Mouse (Mus musculus) heart, embryonic 15.5 days (tissue): Measurements from ENCODE around the gene Dnah7a. TPM values are rescaled to one million over a fixed set of nuclear protein-coding genes. Genes with fewer than 3 reads are reported as not detected.

Experiments used
- ATAC-seq: fragments of 200-750 bp; cut with Nextera tagmentation; replicated peaks from 2 replicates; pipeline ENCODE4 v1.8.0; 2017; ENCODE audit warnings: low read depth, moderate TSS enrichment; ENCODE audit not compliant: insufficient number of reproducible peaks, insufficient read depth, low FRiP score
- H3K27ac ChIP-seq: fragments of 300-500 bp; sonication (generic); 2 replicates; pipeline ENCODE4 v1.5.1; 2015; ENCODE audit warnings: mild to moderate bottlenecking, inconsistent platforms
- H3K27me3 ChIP-seq: fragments of 300-500 bp; sonication (generic); 2 replicates; pipeline ENCODE4 v1.6.1; 2015; ENCODE audit warnings: inconsistent platforms
- H3K36me3 ChIP-seq: fragments of 300-500 bp; sonication (generic); 2 replicates; pipeline ENCODE4 v1.6.1; 2015; ENCODE audit warnings: mild to moderate bottlenecking, inconsistent platforms
- H3K4me1 ChIP-seq: fragments of 300-500 bp; sonication (generic); replicated peaks from 2 replicates; pipeline ENCODE4 v1.6.1; 2015; ENCODE audit warnings: inconsistent platforms
- H3K4me2 ChIP-seq: fragments of 300-500 bp; sonication (generic); 2 replicates; pipeline ENCODE4 v1.6.1; 2015; ENCODE audit warnings: inconsistent platforms, mild to moderate bottlenecking, moderate library complexity
- H3K4me3 ChIP-seq: fragments of 300-500 bp; sonication (generic); 2 replicates; pipeline ENCODE4 v1.5.1; 2015; ENCODE audit warnings: mild to moderate bottlenecking, inconsistent platforms
- H3K9ac ChIP-seq: fragments of 300-500 bp; sonication (generic); 2 replicates; pipeline ENCODE4 v1.6.1; 2015; ENCODE audit warnings: mild to moderate bottlenecking, inconsistent platforms
- H3K9me3 ChIP-seq: fragments of 300-500 bp; sonication (generic); replicated peaks from 2 replicates; pipeline ENCODE4 v1.6.1; 2016; ENCODE audit warnings: inconsistent platforms
- WGBS: fragments of 180-500 bp; shearing (Covaris S2); methylation state at CpG from one replicate; pipeline ENCODE4 v1.1.7; 2015; ENCODE audit warnings: mixed read lengths; 5-methylcytosine and 5-hydroxymethylcytosine counted together
- microRNA-seq: library from miRNA; unstranded; fragments of <30 nt; microRNA quantifications from one replicate; pipeline ENCODE4, GENCODE M21; 2016
- polyA plus RNA-seq: library from polyadenylated mRNA; unstranded; fragments of >200 nt; fragmentation: Nextera tagmentation; extraction: Ambion mirVana; gene quantifications from 2 replicates; pipeline ENCODE4 v1.2.1, GENCODE M21; 2015

Gene Dnah7a
- polyA plus RNA-seq, 1 experiment from 2014 or later: 0.26 TPM

DNA sequence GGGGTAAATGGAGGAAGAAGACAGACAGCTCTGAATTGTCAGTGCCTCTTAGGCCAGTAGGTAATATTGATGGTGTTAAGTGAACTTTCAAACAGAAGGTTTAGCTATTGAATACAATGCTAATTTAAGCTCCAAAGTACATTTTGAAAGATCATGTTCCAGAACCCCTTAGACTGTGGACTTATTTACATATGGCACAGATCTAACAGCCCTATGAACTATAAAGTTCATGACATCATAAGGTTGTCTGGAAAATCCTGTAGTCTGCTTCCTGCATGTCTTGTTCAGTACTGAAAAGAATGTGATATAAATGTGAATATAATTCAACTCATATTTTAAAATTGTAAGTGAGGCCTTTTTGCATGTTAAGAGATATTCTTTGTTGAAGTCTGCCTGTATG lies 347.6 kb downstream of the Dnah7a start:
- ATAC-seq: no peak
- H3K4me3 ChIP-seq: no peak overlapping the region
- no peak overlapping the region for H3K9ac ChIP-seq
- H3K27ac ChIP-seq: no peak overlapping the region
- no peaks in the 10 kb centered on the region for H3K4me1 ChIP-seq
- no peaks in the 10 kb centered on the region for H3K36me3 ChIP-seq
- no peak overlapping the region for H3K4me2 ChIP-seq
- H3K9me3 ChIP-seq: no peaks in the 10 kb centered on the region
- H3K27me3 ChIP-seq: no peaks in the 10 kb centered on the region

GRCm38 (mm10) chr1:53352327-53353261 lies 354.0 kb downstream of the Dnah7a start, which contains the start of the genes Asdurf, Gm28551 and Asnsd1:
TSS of gene Asdurf (minus strand) at chr1:53352619.
TSS of gene Gm28551 (minus strand) at chr1:53352667.
TSS of gene Asnsd1 (minus strand) at chr1:53352752.
- ATAC-seq: peak; percentile 100
- Histone ChIP-seq H3K4me3 (peak within 1 kb of the TSS; percentile 99), H3K9me3 (no peaks in the 10 kb centered on the region), H3K27ac (peak within 1 kb of the TSS; percentile 90), H3K9ac (peak within 1 kb of the TSS; percentile 98), H3K4me2 (peak within 1 kb of the TSS; percentile 60), H3K4me1 (peaks cover 6% of the 10 kb centered on the region), H3K27me3 (no peaks in the 10 kb centered on the region), H3K36me3 (peaks cover 16% of the 10 kb centered on the region)
- under 1% methylated on average over 43 of the region's 44 CpGs for WGBS

Small RNAs within 50 kb of the gene (microRNA-seq; reads per million reads assigned to microRNA genes)
- not detected for gene Gm25240

Other genes starting within 250 kb of the Dnah7a start
- gene Stk17b, start 78.4 kb upstream of the Dnah7a start, polyA plus RNA-seq: 15.5 and 17.2 TPM in 2 replicates